Mouse (Mus musculus): ENCODE measurements around the gene Gm21992. TPM values are rescaled to one million over a fixed set of nuclear protein-coding genes. Genes with fewer than 3 reads are reported as not detected.
A peak's percentile ranks its signal among the peaks of the same experiment; 100 is the strongest.

Gm21992 gene
- total and polyA plus RNA-seq, 2 experiments: 4.8 to 23.6 TPM

GRCm38 (mm10) chr19:4850281-4850680 lies 38.9 kb upstream of the Gm21992 start:
- no peak overlapping the region for H3K4me3 ChIP-seq (ENCODE audit: insufficient read depth, low read depth, low read length)
- WGBS: 49% methylated on average over 5 of the region's 5 CpGs
- H3K4me1 ChIP-seq (ENCODE audit: control insufficient read depth, insufficient read depth, low read length): peaks cover 3% of the 10 kb centered on the region; the same call in 1 of the 2 replicates
- H3K36me3 ChIP-seq (ENCODE audit: control insufficient read depth, insufficient read depth, low read length): no peaks in the 10 kb centered on the region
- no peaks in the 10 kb centered on the region; the same call in 1 of the 2 replicates for H3K79me2 ChIP-seq (ENCODE audit: control insufficient read depth, insufficient read depth, low read length)
- no peak for DNase-seq (ENCODE audit: extremely low read depth, low read depth, low spot score)
- no peaks in the 10 kb centered on the region for H3K27me3 ChIP-seq (ENCODE audit: control insufficient read depth, insufficient read depth, low read length)
- no peak overlapping the region for H3K9ac ChIP-seq (ENCODE audit: low read depth, low read length)
- no peak overlapping the region for H3K27ac ChIP-seq (replicated peaks; ENCODE audit: insufficient read depth, low read depth, low read length)
- TF ChIP-seq POLR2A (IDR thresholded peaks at IDR 0.05; ENCODE audit: extremely low read depth, insufficient read depth, low read length): no peak

GRCm38 (mm10) chr19:4849800-4850199 lies 38.4 kb upstream of the Gm21992 start:
- Histone ChIP-seq H3K4me1 (ENCODE audit: control insufficient read depth, insufficient read depth, low read length) (peaks cover 3% of the 10 kb centered on the region; the same call in 1 of the 2 replicates), H3K79me2 (ENCODE audit: control insufficient read depth, insufficient read depth, low read length) (no peaks in the 10 kb centered on the region; the same call in 1 of the 2 replicates), H3K4me3 (ENCODE audit: insufficient read depth, low read depth, low read length) (no peak overlapping the region), H3K9ac (ENCODE audit: low read depth, low read length) (no peak overlapping the region), H3K27me3 (ENCODE audit: control insufficient read depth, insufficient read depth, low read length) (no peaks in the 10 kb centered on the region), H3K36me3 (ENCODE audit: control insufficient read depth, insufficient read depth, low read length) (no peaks in the 10 kb centered on the region), H3K27ac (replicated peaks; ENCODE audit: insufficient read depth, low read depth, low read length) (no peak overlapping the region)
- no peak for TF ChIP-seq CTCF (IDR thresholded peaks at IDR 0.05; ENCODE audit: low read depth, low read length)
- no peak for TF ChIP-seq POLR2A (IDR thresholded peaks at IDR 0.05; ENCODE audit: extremely low read depth, insufficient read depth, low read length)
- WGBS: 88% methylated on average over 4 of the region's 4 CpGs
- no peak for DNase-seq (ENCODE audit: extremely low read depth, low read depth, low spot score)

DNA sequence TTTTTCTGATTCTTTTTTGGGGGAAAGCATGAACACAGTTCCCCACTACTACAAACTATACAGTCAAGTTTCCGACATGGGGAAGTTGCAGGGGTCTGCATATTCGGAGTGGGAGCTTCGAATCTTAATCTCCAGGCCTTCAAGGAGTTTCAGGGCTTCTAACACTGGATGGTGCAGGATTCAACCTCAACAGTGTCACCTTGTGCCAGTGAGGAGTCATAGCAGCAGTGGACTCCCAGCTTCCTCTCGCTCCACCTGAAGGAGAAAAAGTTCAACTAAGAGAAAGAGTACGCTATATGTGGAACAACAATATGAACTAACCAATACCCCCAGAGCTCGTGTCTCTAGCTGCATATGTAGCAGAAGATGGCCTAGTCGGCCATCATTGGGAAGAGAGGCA lies 36.1 kb upstream of the Gm21992 start:
- peak; percentile 77 for TF ChIP-seq CTCF (IDR thresholded peaks at IDR 0.05; ENCODE audit: low read depth, low read length)
- no peak for TF ChIP-seq POLR2A (IDR thresholded peaks at IDR 0.05; ENCODE audit: extremely low read depth, insufficient read depth, low read length)

GRCm38 (mm10) chr19:4845846-4846245 lies 34.4 kb upstream of the Gm21992 start:
- Histone ChIP-seq H3K4me1 (ENCODE audit: control insufficient read depth, insufficient read depth, low read length) (no peaks in the 10 kb centered on the region), H3K27me3 (ENCODE audit: control insufficient read depth, insufficient read depth, low read length) (no peaks in the 10 kb centered on the region), H3K79me2 (ENCODE audit: control insufficient read depth, insufficient read depth, low read length) (no peaks in the 10 kb centered on the region; the same call in 1 of the 2 replicates), H3K27ac (replicated peaks; ENCODE audit: insufficient read depth, low read depth, low read length) (no peak overlapping the region), H3K36me3 (ENCODE audit: control insufficient read depth, insufficient read depth, low read length) (no peaks in the 10 kb centered on the region), H3K4me3 (ENCODE audit: insufficient read depth, low read depth, low read length) (no peak overlapping the region), H3K9ac (ENCODE audit: low read depth, low read length) (no peak overlapping the region)
- TF ChIP-seq CTCF (IDR thresholded peaks at IDR 0.05; ENCODE audit: low read depth, low read length) (no peak), POLR2A (IDR thresholded peaks at IDR 0.05; ENCODE audit: extremely low read depth, insufficient read depth, low read length) (no peak)
- DNase-seq (ENCODE audit: extremely low read depth, low read depth, low spot score): no peak
- WGBS: 59% methylated on average over 2 of the region's 2 CpGs

More for the DNA sequence above, 36.1 kb upstream of the Gm21992 start:
- Histone ChIP-seq H3K27me3 (ENCODE audit: control insufficient read depth, insufficient read depth, low read length) (no peaks in the 10 kb centered on the region), H3K36me3 (ENCODE audit: control insufficient read depth, insufficient read depth, low read length) (no peaks in the 10 kb centered on the region), H3K4me3 (ENCODE audit: insufficient read depth, low read depth, low read length) (no peak overlapping the region), H3K27ac (replicated peaks; ENCODE audit: insufficient read depth, low read depth, low read length) (no peak overlapping the region), H3K4me1 (ENCODE audit: control insufficient read depth, insufficient read depth, low read length) (no peaks in the 10 kb centered on the region), H3K79me2 (ENCODE audit: control insufficient read depth, insufficient read depth, low read length) (no peaks in the 10 kb centered on the region; the same call in 1 of the 2 replicates), H3K9ac (ENCODE audit: low read depth, low read length) (no peak overlapping the region)
- peak; percentile 68 for DNase-seq (ENCODE audit: extremely low read depth, low read depth, low spot score)
- WGBS: 24% methylated on average over 7 of the region's 7 CpGs

DNA sequence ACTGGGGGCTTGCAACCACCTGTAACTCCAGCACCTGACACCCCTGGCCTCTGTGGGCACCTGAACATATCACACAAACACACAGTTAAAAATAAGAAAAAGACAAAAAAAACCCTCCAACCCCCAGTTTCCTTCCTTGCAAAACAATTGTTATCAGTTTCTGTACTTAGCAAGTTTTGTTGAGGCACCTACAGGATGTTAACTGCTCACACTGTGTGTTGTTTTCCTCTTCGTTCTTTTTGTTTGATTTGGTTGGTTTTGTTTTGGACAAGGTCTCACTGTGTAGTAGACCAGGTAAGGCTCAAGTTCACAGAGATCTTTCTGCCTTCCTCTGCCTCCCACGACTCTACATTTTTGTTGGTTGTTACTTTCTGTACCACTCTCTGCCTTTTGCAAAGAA lies 31.2 kb upstream of the Gm21992 start:
- TF ChIP-seq POLR2A (IDR thresholded peaks at IDR 0.05; ENCODE audit: extremely low read depth, insufficient read depth, low read length) (no peak), CTCF (IDR thresholded peaks at IDR 0.05; ENCODE audit: low read depth, low read length) (no peak)
- WGBS: 42% methylated on average over 2 of the region's 2 CpGs
- Histone ChIP-seq H3K4me3 (ENCODE audit: insufficient read depth, low read depth, low read length) (no peak overlapping the region), H3K27me3 (ENCODE audit: control insufficient read depth, insufficient read depth, low read length) (no peaks in the 10 kb centered on the region), H3K36me3 (ENCODE audit: control insufficient read depth, insufficient read depth, low read length) (no peaks in the 10 kb centered on the region), H3K9ac (ENCODE audit: low read depth, low read length) (no peak overlapping the region), H3K79me2 (ENCODE audit: control insufficient read depth, insufficient read depth, low read length) (peaks cover 4% of the 10 kb centered on the region; the same call in 1 of the 2 replicates), H3K27ac (replicated peaks; ENCODE audit: insufficient read depth, low read depth, low read length) (no peak overlapping the region), H3K4me1 (ENCODE audit: control insufficient read depth, insufficient read depth, low read length) (peaks cover 2% of the 10 kb centered on the region; the same call in 1 of the 2 replicates)
- no peak for DNase-seq (ENCODE audit: extremely low read depth, low read depth, low spot score)

DNA sequence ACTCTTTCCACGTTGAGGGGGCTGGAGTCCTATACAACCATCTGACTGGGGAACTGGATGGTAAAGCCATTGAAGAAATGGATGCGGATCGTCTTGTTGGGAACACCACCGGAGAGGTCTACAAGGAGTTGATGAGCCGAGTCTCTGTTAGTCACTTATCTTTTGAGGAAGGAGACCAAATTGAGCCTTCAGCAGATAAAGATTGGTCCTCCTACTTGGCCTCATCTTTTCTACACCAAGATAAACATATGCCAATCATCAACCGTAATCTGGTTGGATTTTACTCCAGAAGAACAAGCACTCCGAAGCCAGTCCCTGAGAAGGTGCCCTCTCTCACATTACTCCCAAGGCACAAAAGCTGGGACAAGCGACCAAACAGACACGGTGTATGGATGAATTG lies 29.4 kb upstream of the Gm21992 start:
- Histone ChIP-seq H3K4me3 (ENCODE audit: insufficient read depth, low read depth, low read length) (no peak overlapping the region), H3K36me3 (ENCODE audit: control insufficient read depth, insufficient read depth, low read length) (no peaks in the 10 kb centered on the region), H3K9ac (ENCODE audit: low read depth, low read length) (no peak overlapping the region), H3K27me3 (ENCODE audit: control insufficient read depth, insufficient read depth, low read length) (no peaks in the 10 kb centered on the region), H3K27ac (replicated peaks; ENCODE audit: insufficient read depth, low read depth, low read length) (no peak overlapping the region), H3K79me2 (ENCODE audit: control insufficient read depth, insufficient read depth, low read length) (peaks cover 4% of the 10 kb centered on the region; the same call in 1 of the 2 replicates), H3K4me1 (ENCODE audit: control insufficient read depth, insufficient read depth, low read length) (peaks cover 9% of the 10 kb centered on the region; the same call in 1 of the 2 replicates)
- no peak for DNase-seq (ENCODE audit: extremely low read depth, low read depth, low spot score)
- 80% methylated on average over 9 of the region's 9 CpGs for WGBS
- TF ChIP-seq POLR2A (IDR thresholded peaks at IDR 0.05; ENCODE audit: extremely low read depth, insufficient read depth, low read length) (no peak), CTCF (IDR thresholded peaks at IDR 0.05; ENCODE audit: low read depth, low read length) (no peak)

Measured in liver, adult 2 months (tissue).